Mouse (Mus musculus): ENCODE measurements around the gene Pam16.
A peak's percentile ranks its signal among the peaks of the same experiment; 100 is the strongest.
"Not testable (repeated sequence)": the region's sequence is repeated elsewhere in the genome, so short reads cannot be mapped to it uniquely, and the experiment has no call there.

Gene Pam16

DNA sequence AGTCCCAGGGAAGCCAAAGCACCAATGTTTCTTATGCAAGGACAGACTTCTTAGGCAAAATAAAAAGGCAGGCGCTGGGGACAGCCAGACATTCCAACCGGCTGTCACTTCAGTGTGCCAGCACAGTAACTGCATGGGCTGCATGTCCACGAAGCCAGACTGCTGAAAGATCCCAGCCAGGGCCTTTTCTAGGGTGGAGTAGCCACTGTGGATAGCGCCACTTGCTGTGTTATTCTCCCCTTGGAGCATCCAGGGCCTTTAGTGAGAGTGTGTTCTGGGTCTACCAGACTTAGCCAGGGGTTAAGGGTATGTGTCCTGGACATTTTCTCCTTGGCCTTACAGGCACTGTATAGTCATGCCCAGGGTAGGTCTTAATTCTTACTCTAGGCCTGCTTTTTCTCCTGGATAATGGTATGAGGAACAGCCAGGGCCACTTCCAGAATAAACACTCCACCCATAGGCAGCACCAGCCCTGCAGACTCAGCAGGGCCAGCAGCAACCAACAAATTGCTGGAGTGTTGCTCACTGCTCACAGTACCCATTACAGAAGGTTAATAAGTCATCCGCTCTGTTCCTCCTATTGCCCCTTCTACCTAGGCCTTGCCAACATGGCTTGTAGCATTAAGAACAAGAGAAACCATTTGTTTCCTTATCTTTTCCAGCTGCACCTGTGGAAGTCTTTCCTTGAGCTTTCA lies 37.1 kb downstream of the Pam16 start:
- DNase-seq = no peak

DNA sequence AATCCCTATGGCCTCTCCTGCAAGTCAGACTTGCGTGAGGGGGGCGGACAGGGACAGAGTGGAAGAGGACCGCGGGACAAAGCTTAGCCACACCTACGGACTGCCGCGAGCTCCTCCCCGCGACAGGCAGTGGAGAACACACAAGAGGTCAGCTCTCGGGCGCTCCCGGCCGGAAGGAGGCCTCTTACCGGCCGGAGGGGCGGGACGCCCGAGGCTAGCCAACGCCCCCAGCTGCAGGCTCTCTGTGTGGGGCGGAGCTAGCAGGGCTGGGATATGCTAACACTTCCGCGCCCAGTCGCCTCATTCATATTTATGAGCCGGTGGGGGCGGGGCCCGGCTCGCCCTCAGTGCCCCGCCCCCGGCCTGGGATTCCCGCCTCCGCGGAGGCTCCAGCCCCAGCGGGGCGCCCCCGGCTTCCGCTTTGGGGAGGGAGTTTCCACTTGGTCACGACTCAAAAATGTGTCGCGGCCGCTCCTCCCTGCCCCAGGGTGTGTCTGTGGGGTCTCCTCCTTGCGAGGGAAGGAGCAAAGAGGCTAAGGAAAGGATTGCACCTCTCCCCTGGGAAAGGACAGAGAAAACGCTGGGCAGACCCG lies 38.2 kb downstream of the Pam16 start:
- peak; percentile 99 for DNase-seq

DNA sequence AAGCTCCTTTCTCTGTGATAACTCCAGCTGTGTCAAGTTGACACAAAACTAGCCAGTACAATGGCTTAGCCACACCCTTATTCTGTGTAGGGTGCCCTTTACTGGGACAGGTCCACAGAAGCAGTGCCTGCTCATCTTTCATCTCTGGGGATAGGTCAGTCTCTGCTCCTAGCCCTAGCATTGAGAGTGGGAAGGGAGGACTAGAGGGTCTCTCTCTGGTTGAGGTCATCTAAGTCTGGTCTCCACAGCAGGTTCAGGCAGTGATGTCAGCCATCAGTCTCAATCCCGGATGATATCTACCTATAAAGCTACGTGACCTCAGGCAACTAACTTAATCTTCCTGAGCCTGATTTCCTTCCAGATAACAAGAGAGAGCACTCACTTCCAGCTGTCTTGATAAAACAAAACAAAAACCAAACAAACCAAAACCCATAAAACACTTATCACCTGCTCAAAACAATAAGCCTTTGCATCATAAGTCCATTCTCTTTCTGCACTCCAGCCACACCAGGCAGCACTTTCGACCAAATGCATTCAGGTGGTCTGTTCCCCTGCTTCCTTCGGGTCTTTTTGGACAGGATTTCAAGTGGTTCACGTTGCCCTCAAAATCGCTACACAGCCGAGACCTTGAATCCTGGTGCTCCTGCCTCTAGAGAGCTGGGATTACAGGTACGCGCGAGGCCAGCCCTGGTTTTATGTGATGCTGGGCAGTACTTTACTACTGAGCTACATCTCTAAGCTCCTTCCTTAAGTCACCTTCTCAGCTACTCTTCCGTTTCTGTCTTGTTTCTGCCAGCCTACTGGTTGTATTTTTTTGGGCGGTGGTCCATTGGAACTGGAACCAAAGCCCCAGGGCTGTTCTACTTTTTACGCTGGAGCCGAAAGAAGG lies 38.9 kb downstream of the Pam16 start:
- no peak for DNase-seq

DNA sequence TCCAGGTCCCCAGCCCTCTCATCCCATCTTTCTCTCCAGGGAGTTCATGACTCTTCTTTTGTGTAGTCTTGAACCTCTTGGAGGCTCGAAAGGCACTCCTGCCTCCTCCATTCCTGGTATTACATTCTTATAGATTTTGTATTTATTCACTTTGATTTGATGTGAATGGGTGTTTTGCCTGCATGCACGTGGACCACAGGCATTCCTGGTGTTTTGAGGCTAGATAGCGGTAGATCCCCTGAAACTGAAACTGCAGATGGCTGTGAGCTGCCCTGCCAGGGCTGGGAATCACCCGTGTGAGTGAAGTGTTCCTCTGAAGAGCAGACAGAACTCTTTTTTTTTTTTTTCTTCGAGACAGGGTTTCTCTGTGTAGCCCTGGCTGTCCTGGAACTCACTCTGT lies 40.4 kb downstream of the Pam16 start:
- DNase-seq = no peak

DNA sequence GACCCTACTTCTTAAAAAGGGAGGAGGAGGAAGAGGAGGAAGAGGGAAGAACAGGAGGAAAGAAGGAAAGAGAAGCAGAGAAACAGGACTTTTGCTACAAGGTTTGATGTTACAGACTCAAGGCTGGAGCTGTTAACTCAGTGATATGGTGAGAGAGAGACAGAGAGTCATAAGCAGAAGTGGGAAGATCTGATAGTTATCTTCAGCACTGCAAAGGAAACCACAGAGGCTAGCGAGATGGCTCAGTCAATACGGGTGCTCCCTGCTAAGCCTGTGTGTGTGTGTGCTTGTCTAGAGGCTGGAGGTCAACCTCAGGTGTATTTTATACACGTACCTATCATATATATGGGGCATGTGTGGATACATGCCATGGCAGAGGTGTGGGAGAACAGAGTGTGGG lies 41.0 kb downstream of the Pam16 start:
- DNase-seq = no peak

DNA sequence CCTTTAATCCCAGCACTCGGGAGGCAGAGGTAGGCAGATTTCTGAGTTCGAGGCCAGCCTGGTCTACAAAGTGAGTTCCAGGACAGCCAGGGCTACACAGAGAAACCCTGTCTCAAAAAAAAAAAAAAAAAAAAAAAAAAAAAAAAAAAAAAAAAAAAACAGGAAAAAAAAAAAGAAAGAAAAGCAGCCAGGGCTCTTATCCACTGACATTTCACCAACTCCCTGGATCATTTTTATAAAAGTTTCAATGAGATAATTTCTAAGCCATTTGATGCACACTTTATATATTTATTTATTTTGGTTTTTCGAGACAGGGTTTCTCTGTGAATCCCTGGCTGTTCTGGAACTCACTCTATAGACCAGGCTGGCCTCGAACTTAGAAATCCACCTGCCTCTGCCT lies 43.6 kb downstream of the Pam16 start:
- DNase-seq = not testable (repeated sequence)

DNA sequence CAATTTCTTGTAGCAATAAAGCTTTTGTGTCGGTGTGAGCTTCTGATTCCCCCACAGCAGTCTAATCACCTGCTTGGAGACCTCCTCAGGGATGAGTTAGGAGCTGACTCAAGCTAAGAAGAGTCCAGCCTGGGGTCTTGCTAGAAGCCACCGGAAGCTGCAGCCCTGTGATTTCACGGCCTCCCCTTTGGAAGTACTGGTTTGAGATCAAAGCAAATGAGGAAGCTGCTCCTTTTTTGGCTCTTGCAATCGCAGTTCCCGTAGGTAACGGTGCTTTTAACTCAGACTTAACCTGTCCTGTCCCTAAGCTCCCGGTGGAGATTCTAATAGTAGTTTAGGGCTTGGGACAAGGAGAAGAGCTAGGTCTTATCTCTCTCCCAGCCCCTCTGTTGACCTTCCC lies 46.2 kb downstream of the Pam16 start:
- DNase-seq = no peak

DNA sequence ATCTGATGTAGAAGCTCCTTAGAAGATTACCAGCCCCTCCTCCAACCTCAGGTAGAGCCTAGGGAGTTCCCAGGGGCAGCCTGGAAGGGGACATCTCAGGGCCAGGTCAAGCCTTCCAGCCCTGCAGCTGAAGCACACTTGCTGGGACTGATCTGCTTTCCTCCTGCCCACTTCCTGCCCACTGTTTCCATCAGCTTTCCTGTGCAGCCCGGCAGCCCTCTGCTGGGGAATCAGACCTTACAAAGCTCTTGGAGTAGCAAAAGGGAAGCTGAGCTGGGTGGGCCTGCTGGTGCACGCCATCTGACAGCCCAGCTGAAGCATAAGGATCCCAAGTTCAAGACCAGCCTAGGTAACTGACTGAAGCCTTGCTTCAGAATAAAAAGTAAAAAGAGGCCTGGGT lies 47.9 kb downstream of the Pam16 start:
- no peak for DNase-seq

DNA sequence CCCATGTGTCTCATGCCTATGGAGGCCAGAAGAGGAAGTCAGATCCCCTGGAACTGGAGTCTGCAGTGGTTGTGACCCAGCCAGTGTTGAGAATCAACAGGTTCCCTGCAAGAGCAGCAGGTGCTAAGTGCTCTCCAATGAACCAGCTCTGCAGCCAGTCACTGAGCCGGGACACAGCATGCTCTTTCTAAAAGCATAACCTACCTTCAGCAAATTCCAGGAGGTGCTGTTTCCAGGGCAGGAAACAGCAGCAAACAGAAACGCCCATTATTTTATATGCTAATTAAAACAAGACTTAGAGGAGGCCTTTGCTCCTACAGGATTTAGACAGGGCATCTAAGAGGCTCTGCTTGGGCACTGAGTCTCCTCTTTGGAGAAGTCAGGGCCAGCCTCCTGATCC lies 48.8 kb downstream of the Pam16 start:
- DNase-seq = no peak

DNA sequence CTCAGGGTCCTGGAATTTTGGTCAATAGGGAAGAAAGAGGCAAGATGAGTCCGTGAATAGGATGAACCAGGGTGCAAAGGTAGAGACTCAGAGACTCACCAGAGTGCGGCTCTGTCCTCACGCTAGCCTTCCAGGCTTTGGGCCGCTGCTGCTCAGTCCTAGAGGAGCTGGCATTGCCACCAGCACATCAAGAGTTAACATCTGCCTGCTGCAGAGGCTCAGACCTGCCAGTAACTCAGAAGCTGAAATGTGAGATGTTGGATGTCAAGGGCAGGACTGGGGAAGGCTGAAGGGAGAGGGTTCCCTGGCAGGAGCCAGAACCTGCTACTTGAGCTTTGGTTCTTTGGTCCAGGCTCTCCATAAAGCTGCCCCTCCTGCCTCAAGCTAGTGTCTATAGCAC lies 54.1 kb downstream of the Pam16 start:
- DNase-seq = no peak

DNA sequence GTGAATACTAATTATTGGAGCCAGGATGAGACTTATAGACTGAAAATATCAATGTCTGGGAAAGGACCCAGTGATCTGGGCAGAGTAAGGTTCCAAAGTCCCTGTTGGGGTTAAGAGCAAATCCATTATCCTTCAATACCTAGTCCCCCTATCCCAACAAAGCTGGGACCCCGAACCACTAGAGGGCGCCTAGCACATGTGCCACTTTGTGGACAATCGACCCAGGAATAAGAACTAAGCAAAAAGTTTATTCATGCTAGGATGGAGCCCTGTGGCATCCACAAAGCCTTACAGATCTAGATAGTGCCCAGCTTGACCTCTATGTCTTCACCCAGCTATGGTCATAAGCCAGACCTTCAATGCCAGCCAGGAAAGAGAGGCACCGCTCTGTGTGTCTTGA lies 56.9 kb downstream of the Pam16 start:
- DNase-seq = peak; percentile 95
